Mouse (Mus musculus): Measurements from ENCODE around the gene Oprm1. TPM values are rescaled to one million over a fixed set of nuclear protein-coding genes. Genes with fewer than 3 reads are reported as not detected.

Gene Oprm1
- 0.24 and 0.28 TPM in 2 replicates for polyA plus RNA-seq (2015; fragmentation: Nextera tagmentation; extraction: Ambion mirVana)

DNA sequence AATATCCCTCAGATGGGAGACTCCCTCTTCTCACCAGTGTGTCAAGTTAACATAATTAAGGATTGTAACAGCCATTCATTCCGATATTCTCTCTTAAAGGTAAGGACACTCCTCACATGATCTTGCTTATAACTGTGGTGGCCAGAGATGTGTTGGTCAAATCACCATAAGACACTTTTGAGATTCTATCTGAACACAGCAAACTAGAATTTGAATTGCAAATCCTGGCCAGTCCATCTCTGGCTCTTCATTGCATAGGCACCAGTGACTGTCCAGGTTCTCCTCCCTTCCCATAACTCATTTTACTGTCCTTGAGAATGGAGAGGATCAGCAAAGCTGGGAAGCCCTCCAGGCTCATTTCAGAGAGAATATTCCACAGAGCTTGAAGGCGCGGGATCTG is at the start of gene Oprm1:
Oprm1 (plus strand) TSS at position 301 of the 400 bp plus-strand sequence.
- H3K4me2 ChIP-seq (ENCODE audit: low read depth, low read length) = no peak within 1 kb of the TSS
- no peaks in the 10 kb centered on the region for H3K36me3 ChIP-seq (ENCODE audit: control insufficient read depth, insufficient read depth, low read length)
- no peaks in the 10 kb centered on the region for H3K9me3 ChIP-seq (ENCODE audit: control insufficient read depth, low read length)
- WGBS = 88% methylated on average over 3 of the region's 3 CpGs
- H3K4me3 ChIP-seq (ENCODE audit: low read length) = no peak within 1 kb of the TSS
- H3K9ac ChIP-seq (ENCODE audit: low read depth, low read length) = no peak within 1 kb of the TSS
- no peaks in the 10 kb centered on the region for H3K27me3 ChIP-seq (replicated peaks; ENCODE audit: control insufficient read depth, insufficient read depth, low read length)
- no peak within 1 kb of the TSS for H3K27ac ChIP-seq (ENCODE audit: low read length)
- no peak for ATAC-seq
- no peaks in the 10 kb centered on the region for H3K4me1 ChIP-seq (ENCODE audit: control insufficient read depth, insufficient read depth, low read length)

DNA sequence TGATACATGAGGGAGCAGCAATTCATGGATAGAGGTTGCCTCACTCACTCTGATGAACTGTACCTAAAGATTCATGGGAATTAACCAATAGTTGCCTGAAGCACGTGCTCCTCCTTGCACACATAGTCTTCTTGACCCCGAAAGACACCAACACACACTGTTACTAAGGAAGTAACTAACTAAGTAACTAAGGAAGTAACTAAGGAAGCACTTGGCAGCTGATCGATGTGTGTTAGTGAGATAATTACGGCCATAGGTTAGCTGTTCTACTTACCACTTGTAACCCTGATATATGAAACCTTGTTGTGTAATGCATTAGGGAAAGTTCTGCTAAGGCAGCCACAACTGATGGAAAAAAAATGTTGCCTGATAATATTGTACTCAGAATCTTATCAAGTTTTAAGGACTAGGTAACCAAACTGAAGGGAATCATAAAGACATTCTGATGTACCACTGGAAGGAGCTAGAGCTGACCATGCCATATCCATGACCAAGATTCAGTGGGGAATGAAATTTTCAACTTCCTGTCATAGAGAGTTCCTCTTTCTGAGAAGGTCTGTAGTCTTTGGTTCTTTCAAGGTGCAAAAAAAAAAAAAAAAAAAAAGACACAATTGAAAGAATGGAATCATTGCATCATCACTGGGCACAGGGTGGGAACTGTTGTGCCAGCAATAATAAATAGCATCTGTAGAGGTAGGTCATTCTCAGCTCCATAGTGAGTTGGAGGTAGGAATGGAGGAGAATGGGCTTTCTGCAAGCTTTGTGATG is 40.9 kb upstream of the Oprm1 start:
- Histone ChIP-seq H3K9me3 (ENCODE audit: control insufficient read depth, low read length) (no peaks in the 10 kb centered on the region), H3K4me2 (ENCODE audit: low read depth, low read length) (no peak overlapping the region), H3K27ac (ENCODE audit: low read length) (no peak overlapping the region), H3K9ac (ENCODE audit: low read depth, low read length) (no peak overlapping the region), H3K27me3 (replicated peaks; ENCODE audit: control insufficient read depth, insufficient read depth, low read length) (no peaks in the 10 kb centered on the region), H3K36me3 (ENCODE audit: control insufficient read depth, insufficient read depth, low read length) (no peaks in the 10 kb centered on the region), H3K4me1 (ENCODE audit: control insufficient read depth, insufficient read depth, low read length) (no peaks in the 10 kb centered on the region), H3K4me3 (ENCODE audit: low read length) (no peak overlapping the region)
- WGBS = 71% methylated on average over 4 of the region's 4 CpGs
- no peak for ATAC-seq

DNA sequence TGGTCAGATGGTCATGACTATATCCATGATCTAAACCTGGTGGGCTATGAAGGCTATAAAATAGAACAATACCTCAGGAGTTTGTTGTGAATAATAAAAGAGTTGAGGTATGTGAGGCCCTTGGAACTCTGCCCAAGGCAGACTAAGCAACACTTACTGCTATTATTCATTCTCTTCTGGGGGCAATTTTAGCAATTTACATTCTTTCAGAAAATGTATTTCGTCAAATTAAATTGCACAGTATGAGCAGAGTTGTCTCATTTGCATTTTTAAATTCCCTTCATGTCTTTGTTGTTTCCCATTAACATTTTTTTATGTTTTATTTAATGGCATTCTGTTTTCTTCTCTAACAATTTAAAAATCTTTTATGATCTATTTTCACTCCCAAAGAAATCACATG is 34.5 kb upstream of the Oprm1 start:
- Histone ChIP-seq H3K9me3 (ENCODE audit: control insufficient read depth, low read length) (no peaks in the 10 kb centered on the region; the same call in 1 of the 2 replicates), H3K27ac (ENCODE audit: low read length) (no peak overlapping the region), H3K4me2 (ENCODE audit: low read depth, low read length) (no peak overlapping the region), H3K4me1 (ENCODE audit: control insufficient read depth, insufficient read depth, low read length) (no peaks in the 10 kb centered on the region), H3K9ac (ENCODE audit: low read depth, low read length) (no peak overlapping the region), H3K36me3 (ENCODE audit: control insufficient read depth, insufficient read depth, low read length) (no peaks in the 10 kb centered on the region), H3K4me3 (ENCODE audit: low read length) (no peak overlapping the region), H3K27me3 (replicated peaks; ENCODE audit: control insufficient read depth, insufficient read depth, low read length) (no peaks in the 10 kb centered on the region)
- WGBS = 74% methylated on average over 1 of the region's 1 CpGs
- ATAC-seq = no peak

DNA sequence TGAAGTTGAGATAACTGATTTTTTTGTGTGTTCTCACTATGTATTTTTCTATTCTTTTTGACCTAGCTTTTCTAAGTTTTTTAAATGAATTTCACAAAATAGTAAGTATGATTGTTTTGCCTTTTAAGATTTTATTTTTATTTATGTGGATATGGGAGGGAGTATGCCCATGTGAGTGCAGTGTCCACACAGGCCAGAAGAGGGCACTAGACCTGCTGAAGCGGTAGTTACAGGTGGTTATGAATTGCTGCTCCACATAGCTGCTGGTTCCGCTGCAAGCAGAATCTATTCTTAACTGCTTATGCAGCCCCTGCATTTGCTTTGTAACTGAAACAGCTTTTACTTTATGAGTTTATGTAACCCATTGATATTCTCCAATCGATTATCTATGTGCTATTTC is 29.8 kb upstream of the Oprm1 start:
- no peaks in the 10 kb centered on the region; the same call in 1 of the 2 replicates for H3K9me3 ChIP-seq (ENCODE audit: control insufficient read depth, low read length)
- no peak overlapping the region for H3K9ac ChIP-seq (ENCODE audit: low read depth, low read length)
- H3K4me1 ChIP-seq (ENCODE audit: control insufficient read depth, insufficient read depth, low read length) = no peaks in the 10 kb centered on the region
- WGBS = 90% methylated on average over 3 of the region's 3 CpGs
- no peak overlapping the region for H3K4me2 ChIP-seq (ENCODE audit: low read depth, low read length)
- H3K27me3 ChIP-seq (replicated peaks; ENCODE audit: control insufficient read depth, insufficient read depth, low read length) = no peaks in the 10 kb centered on the region
- no peaks in the 10 kb centered on the region for H3K36me3 ChIP-seq (ENCODE audit: control insufficient read depth, insufficient read depth, low read length)
- H3K27ac ChIP-seq (ENCODE audit: low read length) = no peak overlapping the region
- H3K4me3 ChIP-seq (ENCODE audit: low read length) = no peak overlapping the region
- ATAC-seq = no peak

DNA sequence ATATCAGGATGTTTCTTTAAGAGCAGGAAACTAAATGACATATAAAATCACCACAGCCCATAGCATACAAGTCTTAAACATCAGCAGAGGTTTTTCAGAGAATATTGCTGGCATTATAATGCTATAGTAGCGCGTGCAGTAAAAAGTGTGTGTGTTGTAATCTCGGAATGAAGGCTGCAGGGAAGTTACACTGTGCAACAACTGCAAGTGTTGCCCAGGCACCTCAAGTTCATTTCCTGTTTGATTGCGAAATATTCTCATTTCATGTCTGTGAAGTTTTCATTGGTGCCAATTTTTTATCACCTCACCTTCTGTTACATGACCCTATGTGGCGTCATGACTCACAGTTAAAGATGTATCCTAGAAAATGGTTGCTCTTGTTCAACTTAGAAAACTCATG is 4.9 kb upstream of the Oprm1 start:
- no peak overlapping the region for H3K4me2 ChIP-seq (ENCODE audit: low read depth, low read length)
- no peaks in the 10 kb centered on the region for H3K36me3 ChIP-seq (ENCODE audit: control insufficient read depth, insufficient read depth, low read length)
- no peaks in the 10 kb centered on the region for H3K27me3 ChIP-seq (replicated peaks; ENCODE audit: control insufficient read depth, insufficient read depth, low read length)
- H3K9me3 ChIP-seq (ENCODE audit: control insufficient read depth, low read length) = no peaks in the 10 kb centered on the region
- WGBS = 85% methylated on average over 5 of the region's 5 CpGs
- H3K4me3 ChIP-seq (ENCODE audit: low read length) = no peak overlapping the region
- H3K9ac ChIP-seq (ENCODE audit: low read depth, low read length) = no peak overlapping the region
- H3K4me1 ChIP-seq (ENCODE audit: control insufficient read depth, insufficient read depth, low read length) = no peaks in the 10 kb centered on the region
- H3K27ac ChIP-seq (ENCODE audit: low read length) = no peak overlapping the region
- ATAC-seq = no peak

DNA sequence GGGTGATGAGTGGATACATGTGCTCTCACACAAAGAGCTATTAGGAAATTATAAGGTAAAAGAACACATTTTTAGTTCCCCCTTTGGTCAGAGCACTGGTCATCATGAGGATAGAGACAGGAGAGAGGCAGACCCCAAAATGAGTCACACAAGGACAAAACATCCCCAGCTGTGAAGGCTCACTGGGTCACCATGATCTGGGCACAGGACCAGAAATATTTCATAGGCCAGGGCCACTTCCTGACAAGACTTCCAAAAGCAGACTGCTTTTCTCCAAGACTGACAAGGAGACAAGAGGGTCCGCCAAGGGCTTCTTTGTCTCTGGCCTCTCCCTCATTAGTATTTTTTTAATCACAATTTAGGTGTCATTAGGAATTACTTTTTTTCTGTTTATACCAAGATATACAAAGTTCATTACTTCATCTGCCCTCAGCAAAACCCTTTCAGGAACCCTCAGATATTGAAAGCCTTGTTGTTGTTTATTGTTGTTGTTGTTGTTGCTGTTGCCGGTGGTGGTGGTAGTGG is 3.0 kb downstream of the Oprm1 start, which contains the start of gene Gm10945:
Gm10945 (minus strand) TSS at position 475 of the 525 bp plus-strand sequence.
- 84% methylated on average over 2 of the region's 2 CpGs for WGBS
- no peak for ATAC-seq

DNA sequence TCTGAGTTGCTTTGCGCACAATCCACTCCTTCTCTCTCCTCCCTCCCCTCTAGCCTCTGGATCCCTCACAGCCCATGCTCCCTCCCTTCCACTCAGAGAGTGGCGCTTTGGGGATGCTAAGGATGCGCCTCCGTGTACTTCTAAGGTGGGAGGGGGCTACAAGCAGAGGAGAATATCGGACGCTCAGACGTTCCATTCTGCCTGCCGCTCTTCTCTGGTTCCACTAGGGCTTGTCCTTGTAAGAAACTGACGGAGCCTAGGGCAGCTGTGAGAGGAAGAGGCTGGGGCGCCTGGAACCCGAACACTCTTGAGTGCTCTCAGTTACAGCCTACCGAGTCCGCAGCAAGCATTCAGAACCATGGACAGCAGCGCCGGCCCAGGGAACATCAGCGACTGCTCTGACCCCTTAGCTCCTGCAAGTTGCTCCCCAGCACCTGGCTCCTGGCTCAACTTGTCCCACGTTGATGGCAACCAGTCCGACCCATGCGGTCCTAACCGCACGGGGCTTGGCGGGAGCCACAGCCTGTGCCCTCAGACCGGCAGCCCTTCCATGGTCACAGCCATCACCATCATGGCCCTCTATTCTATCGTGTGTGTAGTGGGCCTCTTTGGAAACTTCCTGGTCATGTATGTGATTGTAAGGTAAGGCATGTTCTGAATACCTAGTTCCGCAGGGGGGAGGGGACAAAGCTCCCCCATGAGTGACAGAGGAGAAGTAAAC is 30.4 kb downstream of the Oprm1 start:
- Histone ChIP-seq H3K27ac (ENCODE audit: low read length) (no peak overlapping the region), H3K9ac (ENCODE audit: low read depth, low read length) (no peak overlapping the region), H3K4me2 (ENCODE audit: low read depth, low read length) (no peak overlapping the region), H3K4me3 (ENCODE audit: low read length) (no peak overlapping the region), H3K36me3 (ENCODE audit: control insufficient read depth, insufficient read depth, low read length) (no peaks in the 10 kb centered on the region), H3K9me3 (ENCODE audit: control insufficient read depth, low read length) (no peaks in the 10 kb centered on the region), H3K27me3 (replicated peaks; ENCODE audit: control insufficient read depth, insufficient read depth, low read length) (no peaks in the 10 kb centered on the region), H3K4me1 (ENCODE audit: control insufficient read depth, insufficient read depth, low read length) (no peaks in the 10 kb centered on the region)
- ATAC-seq = 0 out of 2 replicates have a peak, but pooled peaks have one; percentile 48
- 3% methylated on average over 25 of the region's 25 CpGs for WGBS

More for the DNA sequence above, 3.0 kb downstream of the Oprm1 start, which contains the start of gene Gm10945:
- H3K36me3 ChIP-seq (ENCODE audit: control insufficient read depth, insufficient read depth, low read length) = no peaks in the 10 kb centered on the region
- no peaks in the 10 kb centered on the region for H3K27me3 ChIP-seq (replicated peaks; ENCODE audit: control insufficient read depth, insufficient read depth, low read length)
- no peaks in the 10 kb centered on the region for H3K4me1 ChIP-seq (ENCODE audit: control insufficient read depth, insufficient read depth, low read length)
- H3K27ac ChIP-seq (ENCODE audit: low read length) = no peak within 1 kb of the TSS
- H3K4me2 ChIP-seq (ENCODE audit: low read depth, low read length) = no peak within 1 kb of the TSS
- H3K9ac ChIP-seq (ENCODE audit: low read depth, low read length) = no peak within 1 kb of the TSS
- no peaks in the 10 kb centered on the region for H3K9me3 ChIP-seq (ENCODE audit: control insufficient read depth, low read length)
- H3K4me3 ChIP-seq (ENCODE audit: low read length) = no peak within 1 kb of the TSS

DNA sequence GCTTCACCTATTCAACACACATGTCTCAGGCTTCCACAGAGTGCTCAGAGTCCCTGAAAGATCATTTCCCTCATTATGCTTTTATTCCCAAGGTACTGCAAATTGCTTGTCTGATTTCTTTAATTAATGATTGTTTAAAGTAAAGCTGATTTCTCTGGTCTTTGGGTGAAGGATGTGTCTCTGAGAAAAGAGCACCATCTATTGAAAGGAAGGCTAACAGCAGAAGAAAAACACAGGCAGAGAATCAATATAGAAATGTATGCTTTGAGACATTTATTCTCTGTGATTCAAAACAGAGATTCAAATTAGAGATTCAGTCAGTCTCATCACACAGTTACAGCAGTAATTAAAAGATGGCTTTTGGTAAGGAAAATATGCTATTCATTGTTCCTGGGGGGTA is 31.9 kb downstream of the Oprm1 start:
- H3K27me3 ChIP-seq (replicated peaks; ENCODE audit: control insufficient read depth, insufficient read depth, low read length) = no peaks in the 10 kb centered on the region
- ATAC-seq = no peak
- H3K27ac ChIP-seq (ENCODE audit: low read length) = no peak overlapping the region
- H3K36me3 ChIP-seq (ENCODE audit: control insufficient read depth, insufficient read depth, low read length) = no peaks in the 10 kb centered on the region
- H3K9ac ChIP-seq (ENCODE audit: low read depth, low read length) = no peak overlapping the region
- no peaks in the 10 kb centered on the region for H3K4me1 ChIP-seq (ENCODE audit: control insufficient read depth, insufficient read depth, low read length)
- H3K4me2 ChIP-seq (ENCODE audit: low read depth, low read length) = no peak overlapping the region
- no peaks in the 10 kb centered on the region for H3K9me3 ChIP-seq (ENCODE audit: control insufficient read depth, low read length)
- H3K4me3 ChIP-seq (ENCODE audit: low read length) = no peak overlapping the region

DNA sequence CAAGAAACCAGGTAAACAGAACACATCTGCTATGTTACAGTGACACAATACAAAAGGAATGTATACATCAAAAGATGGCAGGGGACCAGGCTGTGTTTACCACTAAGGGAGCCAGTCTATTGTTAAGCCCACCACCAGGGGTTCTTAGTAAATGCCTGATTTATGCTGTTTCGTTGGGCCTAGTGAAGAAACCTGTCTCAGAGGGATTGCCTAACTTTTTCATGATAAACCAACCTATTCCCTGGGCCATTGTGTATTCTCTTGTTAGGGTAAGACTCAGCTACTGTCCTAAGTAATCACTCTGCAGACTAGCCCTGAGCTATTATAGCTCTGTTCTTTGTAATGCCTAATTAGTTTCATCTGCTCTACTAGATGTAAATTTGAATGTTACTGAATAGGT is 62.3 kb downstream of the Oprm1 start:
- WGBS = 41% methylated on average over 1 of the region's 1 CpGs
- no peak overlapping the region for H3K27ac ChIP-seq (ENCODE audit: low read length)
- no peak overlapping the region for H3K9ac ChIP-seq (ENCODE audit: low read depth, low read length)
- H3K4me1 ChIP-seq (ENCODE audit: control insufficient read depth, insufficient read depth, low read length) = no peaks in the 10 kb centered on the region
- no peak overlapping the region for H3K4me3 ChIP-seq (ENCODE audit: low read length)
- H3K36me3 ChIP-seq (ENCODE audit: control insufficient read depth, insufficient read depth, low read length) = no peaks in the 10 kb centered on the region
- H3K9me3 ChIP-seq (ENCODE audit: control insufficient read depth, low read length) = no peaks in the 10 kb centered on the region
- ATAC-seq = no peak
- no peak overlapping the region for H3K4me2 ChIP-seq (ENCODE audit: low read depth, low read length)
- H3K27me3 ChIP-seq (replicated peaks; ENCODE audit: control insufficient read depth, insufficient read depth, low read length) = no peaks in the 10 kb centered on the region

All from intestine, embryonic 16.5 days (tissue).